Mouse (Mus musculus) megakaryocyte, embryonic 14.5 days (primary cell): ENCODE results near the gene Zfp385b. TPM values are rescaled to one million over a fixed set of nuclear protein-coding genes. Genes with fewer than 3 reads are reported as not detected.

Experiments
- H3K27me3 ChIP-seq: replicated peaks from 2 replicates; pipeline ENCODE3; 2012; ENCODE audit warnings: inconsistent platforms
- H3K36me3 ChIP-seq: replicated peaks from 2 replicates; pipeline ENCODE3; 2012; ENCODE audit warnings: low read length, inconsistent platforms, mixed read lengths
- H3K4me1 ChIP-seq: 2 replicates; pipeline ENCODE4 v1.6.1; 2012; ENCODE audit warnings: inconsistent platforms
- H3K4me3 ChIP-seq: replicated peaks from 2 replicates; pipeline ENCODE3; 2012; ENCODE audit warnings: moderate library complexity, mild to moderate bottlenecking, inconsistent platforms
- H3K9me3 ChIP-seq: 2 replicates; pipeline ENCODE4 v1.6.1; 2012; ENCODE audit warnings: inconsistent platforms
- FLI1 ChIP-seq: IDR thresholded peaks from 2 replicates; pipeline ENCODE4 v1.6.1; 2012; ENCODE audit warnings: low read length, inconsistent platforms, mixed read lengths
- GATA1 ChIP-seq: IDR thresholded peaks from 3 replicates; pipeline ENCODE4 v1.6.1; 2012; ENCODE audit warnings: mixed read lengths, low read length, inconsistent platforms, borderline replicate concordance
- polyA plus RNA-seq: library from polyadenylated mRNA; stranded (reverse); fragments of >175 nt; gene quantifications from 2 replicates; pipeline ENCODE4 v1.2.3, GENCODE M21; 2012; ENCODE audit warnings: low replicate concordance; ENCODE audit not compliant: insufficient read depth

Gene Zfp385b
- polyA plus RNA-seq, 1 experiment, result not detected

DNA sequence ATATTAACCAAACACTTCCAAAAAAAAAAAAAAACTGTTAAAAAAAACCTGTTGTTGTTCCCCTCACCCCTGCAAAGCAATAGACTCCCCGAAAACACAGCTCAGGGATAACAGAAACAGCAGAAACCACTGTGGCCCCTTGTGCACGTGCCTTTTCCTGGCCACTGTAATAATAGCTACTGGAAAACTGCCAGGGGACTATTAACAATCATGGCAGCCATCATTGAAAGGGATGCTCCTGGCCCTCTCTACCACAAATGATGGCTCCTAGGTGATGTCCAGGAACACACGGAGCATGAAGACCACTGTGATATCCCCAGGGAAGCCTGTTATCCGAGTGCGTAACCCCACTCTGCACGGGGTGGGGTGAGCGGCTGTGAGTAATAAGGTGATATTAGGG is 304.4 kb downstream of the Zfp385b start:
- H3K4me1 ChIP-seq, result no peaks in the 10 kb centered on the region
- TF ChIP-seq FLI1 (no peak), GATA1 (no peak)

DNA sequence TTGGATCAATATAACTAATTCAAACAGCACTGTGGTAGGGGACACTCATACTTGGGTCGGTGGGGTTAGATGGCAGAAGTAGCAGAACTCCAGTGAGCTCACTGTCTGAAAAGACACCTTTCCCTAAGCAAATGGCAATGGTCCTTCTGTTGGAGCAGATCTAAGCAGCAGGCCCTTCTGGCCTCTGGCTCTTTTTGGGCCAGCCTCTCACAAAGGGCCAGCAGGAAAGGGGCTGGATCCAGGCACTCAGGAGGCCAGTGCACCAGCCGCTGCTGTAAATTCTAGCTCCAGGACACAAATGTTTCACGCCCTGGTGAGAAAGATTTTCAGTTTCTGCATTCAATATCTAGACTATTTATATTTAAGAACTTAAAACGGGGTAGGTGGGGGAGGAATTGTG is 305.0 kb downstream of the Zfp385b start:
- no peak for TF ChIP-seq FLI1
- TF ChIP-seq GATA1, result no peak
- H3K36me3 ChIP-seq, result no peaks in the 10 kb centered on the region
- H3K27me3 ChIP-seq, result no peaks in the 10 kb centered on the region
- H3K9me3 ChIP-seq, result peaks cover 22% of the 10 kb centered on the region
- H3K4me3 ChIP-seq, result no peak overlapping the region
- no peaks in the 10 kb centered on the region for H3K4me1 ChIP-seq

More for the DNA sequence above, 304.4 kb downstream of the Zfp385b start:
- Histone ChIP-seq H3K9me3 (peaks cover 22% of the 10 kb centered on the region), H3K27me3 (no peaks in the 10 kb centered on the region), H3K36me3 (no peaks in the 10 kb centered on the region), H3K4me3 (no peak overlapping the region)

GRCm38 (mm10) chr2:77508731-77509130 is 310.7 kb downstream of the Zfp385b start:
- Histone ChIP-seq H3K36me3 (no peaks in the 10 kb centered on the region), H3K27me3 (no peaks in the 10 kb centered on the region), H3K4me3 (no peak overlapping the region), H3K9me3 (peaks cover 25% of the 10 kb centered on the region), H3K4me1 (no peaks in the 10 kb centered on the region)
- TF ChIP-seq FLI1 (no peak), GATA1 (no peak)

DNA sequence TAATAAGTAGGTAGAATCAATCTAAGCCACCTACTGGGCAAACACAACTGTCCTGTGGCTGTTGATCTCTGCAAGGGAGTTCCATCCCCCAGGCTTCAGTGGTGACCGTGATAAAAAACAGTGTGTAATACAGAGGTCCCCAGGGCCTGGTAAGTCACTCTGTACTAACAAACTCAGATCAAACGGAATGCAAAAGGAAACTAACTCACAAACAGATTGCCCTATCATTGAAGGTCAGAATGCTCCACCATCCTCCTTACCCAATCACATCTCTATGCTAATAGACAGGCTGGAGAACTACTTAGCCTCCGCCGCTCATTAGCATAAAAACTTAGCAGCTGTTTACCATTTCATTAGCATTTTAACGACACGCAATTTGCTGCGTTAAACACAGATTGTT is 313.1 kb downstream of the Zfp385b start:
- TF ChIP-seq FLI1 (no peak), GATA1 (no peak)
- H3K9me3 ChIP-seq, result peaks cover 27% of the 10 kb centered on the region
- no peaks in the 10 kb centered on the region for H3K4me1 ChIP-seq
- no peaks in the 10 kb centered on the region for H3K27me3 ChIP-seq
- H3K4me3 ChIP-seq, result no peak overlapping the region
- H3K36me3 ChIP-seq, result no peaks in the 10 kb centered on the region

DNA sequence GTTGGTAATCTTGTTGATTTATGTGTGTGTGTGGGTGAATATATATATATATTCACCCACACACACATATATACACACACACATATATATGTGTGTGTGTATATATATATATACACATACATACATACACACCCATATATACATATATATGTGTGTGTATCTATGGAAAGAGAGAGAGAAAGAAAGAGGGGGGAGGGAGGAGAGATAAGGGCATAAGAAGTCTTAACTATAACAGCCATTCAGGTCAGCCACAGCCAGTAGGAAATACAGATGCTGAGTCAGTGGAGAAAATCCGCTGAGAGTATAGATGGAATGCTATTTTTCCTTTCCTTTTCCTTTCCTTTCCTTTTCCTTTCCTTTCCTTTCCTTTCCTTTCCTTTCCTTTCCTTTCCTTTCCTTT is 313.8 kb downstream of the Zfp385b start:
- no peak for TF ChIP-seq GATA1
- no peak for TF ChIP-seq FLI1
- Histone ChIP-seq H3K36me3 (no peaks in the 10 kb centered on the region), H3K9me3 (peaks cover 27% of the 10 kb centered on the region), H3K4me3 (no peak overlapping the region), H3K27me3 (no peaks in the 10 kb centered on the region), H3K4me1 (no peaks in the 10 kb centered on the region)

DNA sequence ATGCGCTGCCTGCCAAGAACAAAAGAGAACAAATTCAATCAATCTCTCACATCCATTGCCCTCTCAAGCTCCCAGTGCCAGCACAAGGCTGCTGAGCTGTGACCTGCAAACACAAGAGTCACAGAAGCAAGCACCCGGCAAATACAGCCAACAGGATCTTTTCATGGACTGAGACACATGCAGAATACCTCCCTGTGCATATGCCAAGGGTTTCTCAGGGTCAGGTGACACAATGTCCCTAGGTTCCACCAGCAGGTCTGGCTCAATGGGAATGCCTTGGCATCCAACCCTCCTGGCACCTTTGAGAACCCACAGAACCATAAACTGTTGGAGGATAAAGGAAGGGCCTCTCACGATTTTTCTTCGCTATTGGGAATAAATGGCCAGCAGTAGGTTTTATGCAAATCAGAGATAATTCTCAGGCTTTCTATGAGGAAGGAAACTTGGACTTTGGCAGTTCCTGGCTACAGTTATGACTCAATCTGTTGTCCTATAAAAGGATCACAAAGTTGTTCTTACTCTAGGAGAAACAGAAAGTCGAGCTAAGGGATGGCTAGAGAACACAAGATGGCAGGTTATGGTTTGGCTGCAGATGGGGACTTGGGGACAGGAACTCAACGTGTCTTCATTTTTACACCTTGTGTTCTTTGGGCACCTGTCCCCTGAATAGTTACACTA is 315.6 kb downstream of the Zfp385b start:
- TF ChIP-seq GATA1, result no peak
- TF ChIP-seq FLI1, result no peak
- H3K4me1 ChIP-seq, result no peaks in the 10 kb centered on the region
- peaks cover 27% of the 10 kb centered on the region for H3K9me3 ChIP-seq
- H3K4me3 ChIP-seq, result no peak overlapping the region
- no peaks in the 10 kb centered on the region for H3K36me3 ChIP-seq
- H3K27me3 ChIP-seq, result no peaks in the 10 kb centered on the region

DNA sequence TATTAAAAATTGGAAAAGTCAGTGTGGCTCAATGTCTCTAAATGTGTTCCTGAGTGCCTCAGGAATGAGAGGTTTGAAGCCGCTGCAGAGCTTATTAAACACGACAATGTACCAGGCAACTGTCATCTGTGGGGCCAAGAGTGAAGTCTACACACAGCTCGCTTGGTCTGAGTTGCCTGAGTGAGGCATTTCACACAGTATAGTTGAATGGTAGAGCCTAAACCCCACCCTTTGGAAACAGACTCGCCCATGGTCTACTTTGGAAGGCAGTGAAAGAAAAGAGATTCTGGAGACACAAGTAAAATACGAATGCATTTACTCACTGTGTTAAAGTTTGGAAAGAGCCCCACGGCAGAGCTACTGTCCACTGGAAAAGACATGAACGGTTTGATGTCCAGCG is 316.2 kb downstream of the Zfp385b start:
- no peaks in the 10 kb centered on the region for H3K27me3 ChIP-seq
- H3K4me1 ChIP-seq, result no peaks in the 10 kb centered on the region
- TF ChIP-seq FLI1 (no peak), GATA1 (no peak)

DNA sequence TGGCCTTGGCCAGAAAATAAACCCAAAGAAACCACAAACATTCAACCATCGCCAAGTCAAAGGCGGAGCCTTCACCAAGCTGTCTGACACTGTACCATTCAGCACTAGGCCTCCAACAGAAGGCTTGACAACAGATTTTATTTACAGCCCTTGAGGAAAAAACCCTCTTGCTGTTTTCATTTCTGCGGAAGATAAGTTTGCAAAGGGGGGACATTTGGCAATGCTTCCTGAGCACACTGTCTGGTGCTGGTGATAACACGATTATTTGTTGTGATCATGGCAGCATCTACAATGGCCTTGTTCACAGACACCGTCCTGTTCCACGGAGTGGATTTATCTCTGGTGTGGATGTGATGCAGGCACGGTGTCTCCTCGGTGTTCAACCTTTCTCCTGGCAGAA is 317.0 kb downstream of the Zfp385b start:
- peaks cover 22% of the 10 kb centered on the region for H3K9me3 ChIP-seq
- TF ChIP-seq GATA1 (no peak), FLI1 (no peak)
- no peaks in the 10 kb centered on the region for H3K4me1 ChIP-seq

More for the DNA sequence above, 316.2 kb downstream of the Zfp385b start:
- Histone ChIP-seq H3K36me3 (no peaks in the 10 kb centered on the region), H3K9me3 (peaks cover 24% of the 10 kb centered on the region), H3K4me3 (no peak overlapping the region)

DNA sequence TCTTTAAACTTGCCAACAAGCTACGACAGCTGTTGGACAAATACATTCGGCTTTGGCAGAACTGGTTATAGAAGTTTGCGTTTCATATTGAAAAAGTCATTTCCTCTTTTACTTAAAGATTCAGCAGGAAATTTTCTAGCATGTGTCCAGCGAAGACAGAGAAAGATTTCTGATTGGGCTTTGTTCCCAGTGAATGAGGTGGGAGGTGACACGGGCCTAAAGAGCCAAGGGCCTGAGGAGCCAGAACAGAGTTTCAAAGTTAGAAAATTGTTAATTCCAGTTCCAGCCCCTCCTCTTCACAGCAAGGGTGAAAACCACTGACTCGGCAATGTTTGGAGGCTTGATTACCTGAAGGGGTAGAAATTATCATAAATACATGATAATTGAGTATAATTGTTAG is 319.0 kb downstream of the Zfp385b start:
- no peaks in the 10 kb centered on the region for H3K36me3 ChIP-seq
- no peaks in the 10 kb centered on the region for H3K27me3 ChIP-seq
- peaks cover 30% of the 10 kb centered on the region for H3K9me3 ChIP-seq
- H3K4me3 ChIP-seq, result no peak overlapping the region
- no peaks in the 10 kb centered on the region for H3K4me1 ChIP-seq
- TF ChIP-seq FLI1 (no peak), GATA1 (no peak)

More for the DNA sequence above, 317.0 kb downstream of the Zfp385b start:
- Histone ChIP-seq H3K4me3 (no peak overlapping the region), H3K27me3 (no peaks in the 10 kb centered on the region), H3K36me3 (no peaks in the 10 kb centered on the region)

DNA sequence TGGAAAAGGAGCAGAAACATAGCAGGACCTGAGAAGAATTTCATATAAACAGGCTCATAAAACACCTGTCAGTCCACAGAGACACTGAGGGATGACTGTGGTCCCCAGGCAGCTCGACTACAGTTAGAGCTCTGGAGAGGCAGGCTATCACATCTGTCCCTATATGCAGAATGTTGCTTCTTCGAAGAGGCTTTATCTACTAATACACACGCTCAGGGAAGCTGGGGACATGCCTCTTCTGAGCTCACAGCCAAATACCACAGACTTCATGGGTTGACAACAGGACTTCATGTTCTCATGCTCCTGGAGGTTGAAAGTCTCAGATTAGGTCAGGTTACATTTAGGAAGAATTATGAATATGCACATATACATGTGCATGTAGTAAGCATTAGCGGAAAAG is 321.1 kb downstream of the Zfp385b start:
- no peak for TF ChIP-seq FLI1

More for the DNA sequence above, 321.1 kb downstream of the Zfp385b start:
- Histone ChIP-seq H3K9me3 (peaks cover 29% of the 10 kb centered on the region), H3K27me3 (no peaks in the 10 kb centered on the region), H3K4me3 (no peak overlapping the region), H3K4me1 (no peaks in the 10 kb centered on the region), H3K36me3 (no peaks in the 10 kb centered on the region)
